24 mouse cellular contexts compared by ENCODE assay signal in genomic region chr12:102039861-102040260, GRCm38 (mm10).
A peak's percentile ranks its signal among the peaks of the same experiment; 100 is the strongest.
DNase-seq lines count a peak whose midpoint lies in the region; ATAC-seq and TF ChIP-seq lines count a peak whose summit lies in the region.
"Had no signal": no experiment of that assay in that cellular context is flagged by ENCODE, and none has a peak within 500 bp of the region (broad histone marks: within the 10 kb centered on the region; RNA-seq: fewer than 3 reads in every experiment).

No protein-coding gene starts in this region.

- WGBS in heart, embryonic 15.5 days: 64% methylated on average over 2 of the region's 2 CpGs
- WGBS in stomach, postnatal 0 days: 88% methylated on average over 2 of the region's 2 CpGs

- no peak overlapping the region for H3K4me2 ChIP-seq in heart, embryonic 15.5 days
- H3K4me2 ChIP-seq in stomach, postnatal 0 days (replicated peaks; ENCODE audit: low read depth): no peak overlapping the region
- H3K4me2 ChIP-seq: forebrain, embryonic 13.5 days; hindbrain, embryonic 14.5 days had no signal

- H3K27ac ChIP-seq in heart, embryonic 15.5 days: 0 out of 2 replicates have a peak overlapping the region, but pooled peaks have one; percentile 3
- H3K27ac ChIP-seq in layer of hippocampus, adult 2 months: peak overlapping the region; percentile 40; the same call in 1 of the 2 replicates
- no peak overlapping the region for H3K27ac ChIP-seq in stomach, postnatal 0 days (replicated peaks)
- H3K27ac ChIP-seq: forebrain, embryonic 10.5 days; forebrain, embryonic 13.5 days; heart, adult 2 months; hindbrain, embryonic 14.5 days; hindbrain, postnatal 0 days had no signal

- DNase-seq in frontal cortex, postnatal 14 days (ENCODE audit: low spot score in 2 of 2): no peak
- no peak for DNase-seq in heart, adult 9 months (ENCODE audit: low spot score in 2 of 2)
- DNase-seq in layer of hippocampus, adult 2 months (ENCODE audit: low spot score in 2 of 2): no peak
- no peak for DNase-seq in layer of hippocampus, adult 9-11 months
- DNase-seq in stomach, postnatal 0 days (ENCODE audit: low spot score): no peak
- DNase-seq: adrenal gland, adult 8-10 months; adrenal gland, postnatal 25 days; cerebellum, adult 18-20 months; cerebellum, adult 9-10 months; cerebellum, postnatal 14 days; gastrocnemius, postnatal 25 days; heart, adult 2 months; heart, postnatal 10 days; heart, postnatal 36 days had no signal

- TF ChIP-seq CTCF in layer of hippocampus, adult 2 months (conservative IDR thresholded peaks at IDR 0.05): no peak
- TF ChIP-seq CTCF in stomach, postnatal 0 days (IDR thresholded peaks at IDR 0.05; ENCODE audit: low read depth): no peak

- H3K27me3 ChIP-seq in heart, embryonic 15.5 days: no peaks in the 10 kb centered on the region
- H3K27me3 ChIP-seq in stomach, postnatal 0 days (ENCODE audit: control insufficient read depth, insufficient read depth, low read length): no peaks in the 10 kb centered on the region
- H3K27me3 ChIP-seq: forebrain, embryonic 13.5 days had no signal

- H3K4me3 ChIP-seq in heart, embryonic 15.5 days: no peak overlapping the region
- H3K4me3 ChIP-seq in layer of hippocampus, adult 2 months: no peak overlapping the region
- H3K4me3 ChIP-seq in stomach, postnatal 0 days (ENCODE audit: low read depth, low read length): no peak overlapping the region
- H3K4me3 ChIP-seq: forebrain, embryonic 10.5 days; forebrain, embryonic 13.5 days; heart, adult 2 months had no signal

- ATAC-seq in frontal cortex, adult (ENCODE audit: low TSS enrichment): peak; percentile 75
- no peak for ATAC-seq in heart, embryonic 15.5 days (replicated peaks; ENCODE audit: insufficient number of reproducible peaks, insufficient read depth, low FRiP score, low read depth)
- ATAC-seq in stomach, postnatal 0 days (ENCODE audit: low FRiP score, low TSS enrichment): no peak
- ATAC-seq: activated CD4-positive, CD25-positive, alpha-beta regulatory T cell, adult 4 months; forebrain, embryonic 13.5 days; forebrain, embryonic 16.5 days; hindbrain, postnatal 0 days; inflammation-experienced regulatory T-cells, adult 6 months; intestine, embryonic 16.5 days had no signal

- no peaks in the 10 kb centered on the region for H3K36me3 ChIP-seq in heart, embryonic 15.5 days
- H3K36me3 ChIP-seq in stomach, postnatal 0 days (ENCODE audit: control insufficient read depth, insufficient read depth, low read length): no peaks in the 10 kb centered on the region
- H3K36me3 ChIP-seq: forebrain, embryonic 10.5 days had no signal

- peaks cover 45% of the 10 kb centered on the region for H3K4me1 ChIP-seq in heart, embryonic 15.5 days (replicated peaks)
- H3K4me1 ChIP-seq in stomach, postnatal 0 days (replicated peaks; ENCODE audit: control insufficient read depth, insufficient read depth): no peaks in the 10 kb centered on the region

- H3K9ac ChIP-seq in heart, embryonic 15.5 days: no peak overlapping the region
- H3K9ac ChIP-seq in stomach, postnatal 0 days (ENCODE audit: low read length): no peak overlapping the region
- H3K9ac ChIP-seq: forebrain, embryonic 13.5 days; hindbrain, embryonic 14.5 days had no signal

- no peaks in the 10 kb centered on the region for H3K9me3 ChIP-seq in heart, embryonic 15.5 days (replicated peaks)
- no peaks in the 10 kb centered on the region for H3K9me3 ChIP-seq in stomach, postnatal 0 days (ENCODE audit: control insufficient read depth, low read length)
- H3K9me3 ChIP-seq: forebrain, embryonic 10.5 days; forebrain, embryonic 13.5 days had no signal

- TF ChIP-seq EP300 in stomach, postnatal 0 days (optimal IDR thresholded peaks at IDR 0.05): no peak
